Mouse (Mus musculus) G1E-ER4 (cell line): Measurements from ENCODE around the gene Pnkd. TPM values are rescaled to one million over a fixed set of nuclear protein-coding genes. Genes with fewer than 3 reads are reported as not detected.

Source experiments
- GATA1 ChIP-seq: IDR thresholded peaks from one replicate; pipeline ENCODE4 v1.8.0; 2012; ENCODE audit warnings: low read length, inconsistent platforms
- polyA plus RNA-seq: library from polyadenylated mRNA; stranded (reverse); fragments of >175 nt; gene quantifications from 2 replicates; pipeline ENCODE4 v1.2.3, GENCODE M21; 2012

Gene Pnkd
- polyA plus RNA-seq, 1 experiment = 228 TPM

GRCm38 (mm10) chr1:74335436-74336170 lies 50.9 kb downstream of the Pnkd start:
- TF ChIP-seq GATA1 = no peak

GRCm38 (mm10) chr1:74337241-74337771 lies 52.6 kb downstream of the Pnkd start:
- TF ChIP-seq GATA1 = no peak

- no peak for TF ChIP-seq GATA1
These were observed 53.3 kb downstream of the Pnkd start for GRCm38 (mm10) chr1:74338013-74338412.

GRCm38 (mm10) chr1:74338626-74339025 lies 53.9 kb downstream of the Pnkd start:
- no peak for TF ChIP-seq GATA1

DNA sequence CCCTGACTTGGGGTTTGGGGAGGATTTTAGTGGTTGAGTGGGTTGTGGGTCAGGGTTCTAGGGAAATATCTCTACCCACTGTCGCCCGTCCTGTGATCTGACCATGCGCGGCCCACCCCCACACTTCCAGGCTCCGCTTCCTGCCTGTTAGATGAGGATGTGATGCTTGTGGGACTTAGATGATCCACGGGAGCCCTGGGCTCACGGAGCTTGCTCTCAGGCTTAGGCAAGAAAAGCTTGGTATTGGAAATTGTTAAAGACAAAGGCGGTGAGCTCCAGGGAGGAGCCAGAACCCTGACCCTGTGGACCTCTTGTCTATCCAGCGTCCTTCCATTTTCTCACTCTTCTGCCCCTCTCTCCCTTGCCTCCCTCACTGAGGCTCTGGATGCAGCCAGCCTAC lies 55.2 kb downstream of the Pnkd start:
- no peak for TF ChIP-seq GATA1

DNA sequence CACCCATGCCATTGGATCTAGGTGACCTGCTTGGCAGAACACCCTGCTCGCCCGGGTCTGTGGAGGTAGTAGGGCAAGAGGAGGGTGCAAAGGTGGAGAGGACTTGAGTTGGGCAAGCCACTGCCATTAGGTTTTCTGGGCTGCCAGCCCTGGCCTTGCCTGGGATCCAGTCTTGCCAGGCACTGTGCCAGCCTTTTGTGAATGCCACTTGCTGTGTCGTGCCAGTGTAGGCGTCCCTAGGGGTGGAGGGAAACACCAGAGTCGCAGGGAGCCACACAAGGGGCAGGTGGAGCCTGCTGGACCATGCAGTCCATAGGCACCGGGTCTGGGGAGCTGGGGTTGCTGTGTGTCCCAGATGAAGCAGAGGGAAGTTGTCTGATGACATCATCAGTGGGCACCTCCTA lies 55.6 kb downstream of the Pnkd start:
- no peak for TF ChIP-seq GATA1

GRCm38 (mm10) chr1:74341898-74342297 lies 57.2 kb downstream of the Pnkd start:
- TF ChIP-seq GATA1 = no peak

GRCm38 (mm10) chr1:74342308-74342707 lies 57.6 kb downstream of the Pnkd start:
- TF ChIP-seq GATA1 = no peak

GRCm38 (mm10) chr1:74343161-74343560 lies 58.4 kb downstream of the Pnkd start:
- no peak for TF ChIP-seq GATA1

- TF ChIP-seq GATA1 = no peak
These were observed 59.6 kb downstream of the Pnkd start for GRCm38 (mm10) chr1:74344163-74344916.

DNA sequence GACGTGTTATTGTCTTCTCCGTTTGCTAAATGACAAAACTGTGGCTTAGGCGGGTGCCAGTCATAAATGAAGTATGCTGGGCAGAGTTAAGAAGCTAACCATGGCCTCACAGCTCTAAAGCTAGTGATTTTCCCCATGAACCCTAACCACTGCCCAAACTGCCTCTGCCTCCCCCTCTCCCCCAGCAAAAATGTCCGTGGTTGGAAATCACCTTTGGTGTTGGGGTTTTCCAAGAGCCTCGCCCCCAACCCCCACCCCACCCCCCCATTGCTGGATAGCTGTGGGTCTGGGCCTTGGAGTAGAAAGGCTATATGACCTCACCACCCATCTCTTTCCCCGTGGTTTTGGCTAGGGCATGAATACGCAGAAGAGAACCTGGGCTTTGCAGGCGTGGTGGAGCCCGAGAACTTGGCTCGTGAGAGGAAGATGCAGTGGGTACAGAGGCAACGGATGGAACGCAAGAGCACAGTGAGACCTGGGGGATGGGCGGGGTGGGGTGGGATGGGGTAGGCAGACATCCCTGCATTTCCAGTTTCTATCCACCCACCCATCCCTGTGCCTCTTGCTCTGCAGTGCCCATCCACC lies 66.5 kb downstream of the Pnkd start:
- TF ChIP-seq GATA1 = no peak

DNA sequence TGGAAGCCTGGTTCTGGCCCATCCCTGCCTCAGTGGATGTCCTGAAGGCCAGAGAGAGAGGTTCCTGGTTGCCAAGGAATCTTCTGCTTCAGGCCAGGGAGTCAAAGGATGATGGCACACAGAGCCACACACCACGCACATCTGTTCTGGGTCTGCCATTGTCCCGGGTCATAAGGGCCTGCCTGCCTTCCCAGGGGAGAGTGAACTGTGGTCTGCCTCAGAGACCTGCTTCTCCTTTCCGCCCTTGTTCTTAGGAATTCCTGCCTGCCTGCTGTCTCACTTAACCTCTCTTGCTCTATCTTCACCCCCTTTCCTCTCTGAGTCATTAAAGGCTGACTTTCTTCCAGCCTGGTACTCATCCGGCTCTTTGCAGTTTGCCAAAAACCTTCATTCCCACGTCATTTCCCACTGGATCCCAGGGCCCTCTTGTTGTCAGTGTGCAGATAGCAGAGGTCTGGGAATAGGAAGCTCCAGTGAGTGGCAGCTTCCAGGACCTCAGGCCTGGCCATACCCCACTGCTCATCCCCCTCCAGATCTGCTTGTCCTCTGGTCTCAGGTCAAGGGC lies 67.9 kb downstream of the Pnkd start:
- no peak for TF ChIP-seq GATA1

DNA sequence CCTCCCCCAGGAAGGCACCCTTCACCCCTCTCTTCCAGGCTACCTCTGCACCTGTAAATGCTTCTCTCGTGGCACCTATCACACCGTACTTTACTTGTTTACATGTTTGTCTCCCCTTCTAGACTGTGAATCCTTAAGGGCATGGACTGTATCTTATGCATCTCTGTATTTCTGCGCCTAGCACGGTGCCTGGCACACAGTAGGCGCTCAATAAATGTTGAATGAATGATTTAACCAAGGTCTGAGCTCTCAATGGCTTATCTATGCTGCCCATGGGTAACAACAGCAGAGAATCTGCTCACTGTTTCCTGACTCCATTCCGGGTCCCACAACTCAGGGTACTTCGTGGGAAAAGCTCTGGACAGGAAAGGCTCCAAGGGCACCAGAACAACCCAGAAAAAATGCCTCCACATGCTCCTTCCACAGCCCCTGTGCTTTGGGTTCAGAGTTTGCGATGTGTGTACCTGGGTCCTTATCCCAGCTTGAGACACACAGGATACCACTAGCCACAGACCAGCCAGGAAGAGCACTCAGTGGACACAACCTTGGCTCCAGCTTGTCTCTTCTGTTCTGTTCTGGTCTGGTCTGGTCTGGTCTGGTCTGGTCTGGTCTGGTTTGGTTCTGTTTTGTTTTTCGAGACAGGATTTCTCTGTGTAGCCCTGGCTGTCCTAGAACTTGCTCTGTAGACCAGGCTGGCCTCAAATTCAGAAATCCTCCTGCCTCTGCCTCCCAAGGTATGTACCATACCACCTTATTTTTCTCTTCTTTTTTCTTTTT lies 68.9 kb downstream of the Pnkd start:
- no peak for TF ChIP-seq GATA1

DNA sequence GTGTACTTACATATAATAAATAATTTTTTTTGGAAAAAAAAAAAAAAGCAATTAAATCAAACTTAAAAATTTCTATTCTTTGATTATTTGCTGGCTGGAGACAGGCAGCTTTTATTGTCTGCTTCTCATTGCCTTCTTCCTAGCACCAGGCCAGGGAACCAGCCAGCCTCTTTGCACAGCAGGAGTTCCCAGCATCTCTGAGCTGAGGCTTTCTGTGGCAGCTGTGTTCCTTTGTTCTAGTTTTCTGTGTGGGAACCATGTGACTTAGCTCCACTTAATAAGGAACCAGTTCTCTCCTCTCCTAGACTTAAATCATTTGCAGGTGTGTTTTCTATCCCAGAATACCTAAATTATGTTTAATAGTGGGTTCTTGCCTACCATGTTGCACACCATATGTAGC lies 72.8 kb downstream of the Pnkd start:
- no peak for TF ChIP-seq GATA1

GRCm38 (mm10) chr1:74359952-74360517 lies 75.3 kb downstream of the Pnkd start:
- no peak for TF ChIP-seq GATA1
